Mouse (Mus musculus): Measurements from ENCODE around the gene Tcea2. TPM values are rescaled to one million over a fixed set of nuclear protein-coding genes. Genes with fewer than 3 reads are reported as not detected.

Gene Tcea2
- polyA plus RNA-seq, 1 experiment from 2014 or later = 15.1 TPM

DNA sequence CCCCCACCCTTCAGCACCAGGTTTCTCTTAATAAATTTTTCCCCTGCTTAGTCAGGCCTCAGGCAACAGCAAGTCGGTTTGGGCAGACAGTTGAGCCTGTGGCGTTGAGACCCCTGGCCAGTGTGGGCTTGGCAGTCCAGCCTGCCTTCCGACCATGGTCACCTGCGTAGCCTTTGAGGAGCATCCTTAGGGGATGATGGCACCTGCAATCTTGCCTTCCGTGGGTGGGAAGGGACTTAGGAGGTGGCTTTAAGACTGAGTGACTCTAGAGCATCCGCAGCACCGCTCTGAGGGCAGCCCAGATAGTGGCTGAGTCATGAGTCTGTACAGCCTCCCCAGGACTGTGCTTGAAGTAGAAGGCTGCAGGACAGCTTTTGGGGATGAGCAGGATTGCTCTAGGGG, 607 bp downstream of the Tcea2 start:
- 18% methylated on average over 7 of the region's 7 CpGs for WGBS
- H3K36me3 ChIP-seq (ENCODE audit: control insufficient read depth, insufficient read depth, low read length) = no peaks in the 10 kb centered on the region
- H3K4me2 ChIP-seq (ENCODE audit: low read depth, low read length) = peak overlapping the region; percentile 90
- H3K9ac ChIP-seq (ENCODE audit: low read depth, low read length) = peak overlapping the region; percentile 86
- peak; percentile 37 for ATAC-seq
- peaks cover 8% of the 10 kb centered on the region; the same call in 1 of the 2 replicates for H3K27me3 ChIP-seq (replicated peaks; ENCODE audit: control insufficient read depth, insufficient read depth, low read length)
- peaks cover 9% of the 10 kb centered on the region; the same call in 1 of the 2 replicates for H3K4me1 ChIP-seq (ENCODE audit: control insufficient read depth, insufficient read depth, low read length)
- no peak overlapping the region; the same call in 1 of the 2 replicates for H3K27ac ChIP-seq (ENCODE audit: low read length)
- peak overlapping the region; percentile 77 for H3K4me3 ChIP-seq (ENCODE audit: low read length)
- H3K9me3 ChIP-seq (ENCODE audit: control insufficient read depth, low read length) = no peaks in the 10 kb centered on the region

- Histone ChIP-seq H3K4me2 (ENCODE audit: low read depth, low read length) (no peak overlapping the region), H3K4me1 (ENCODE audit: control insufficient read depth, insufficient read depth, low read length) (peaks cover 7% of the 10 kb centered on the region; the same call in 1 of the 2 replicates), H3K36me3 (ENCODE audit: control insufficient read depth, insufficient read depth, low read length) (no peaks in the 10 kb centered on the region; the same call in 1 of the 2 replicates), H3K27me3 (replicated peaks; ENCODE audit: control insufficient read depth, insufficient read depth, low read length) (peaks cover 3% of the 10 kb centered on the region; the same call in 1 of the 2 replicates), H3K9me3 (ENCODE audit: control insufficient read depth, low read length) (no peaks in the 10 kb centered on the region), H3K9ac (ENCODE audit: low read depth, low read length) (no peak overlapping the region), H3K4me3 (ENCODE audit: low read length) (no peak overlapping the region), H3K27ac (ENCODE audit: low read length) (no peak overlapping the region)
- ATAC-seq = no peak
- 75% methylated on average over 1 of the region's 1 CpGs for WGBS
Measured at GRCm38 (mm10) chr2:181681978-181682377, 1.9 kb downstream of the Tcea2 start.

DNA sequence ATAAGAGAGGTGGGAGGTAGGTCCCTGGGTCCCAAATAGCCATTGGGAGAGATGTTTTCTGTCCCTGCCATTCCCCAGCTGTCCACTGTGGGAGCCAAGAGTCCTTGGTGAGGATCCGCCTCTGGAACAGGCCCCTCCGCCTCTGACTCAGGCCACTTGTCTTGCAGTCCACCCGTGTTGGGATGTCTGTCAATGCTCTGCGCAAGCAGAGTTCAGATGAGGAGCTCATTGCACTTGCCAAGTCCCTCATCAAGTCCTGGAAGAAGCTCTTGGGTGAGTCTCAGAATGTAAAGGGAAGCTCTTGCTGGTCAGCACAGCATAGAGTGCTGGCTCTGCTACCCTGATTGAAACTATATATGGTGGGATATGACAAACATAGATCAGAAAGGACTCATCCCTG, 3.3 kb downstream of the Tcea2 start:
- ATAC-seq = no peak
- H3K27ac ChIP-seq (ENCODE audit: low read length) = no peak overlapping the region
- no peak overlapping the region for H3K4me2 ChIP-seq (ENCODE audit: low read depth, low read length)
- H3K4me1 ChIP-seq (ENCODE audit: control insufficient read depth, insufficient read depth, low read length) = peaks cover 7% of the 10 kb centered on the region; the same call in 1 of the 2 replicates
- WGBS = 69% methylated on average over 4 of the region's 4 CpGs
- no peaks in the 10 kb centered on the region for H3K9me3 ChIP-seq (ENCODE audit: control insufficient read depth, low read length)
- peaks cover 5% of the 10 kb centered on the region; the same call in 1 of the 2 replicates for H3K36me3 ChIP-seq (ENCODE audit: control insufficient read depth, insufficient read depth, low read length)
- H3K4me3 ChIP-seq (ENCODE audit: low read length) = no peak overlapping the region
- no peak overlapping the region for H3K9ac ChIP-seq (ENCODE audit: low read depth, low read length)
- no peaks in the 10 kb centered on the region for H3K27me3 ChIP-seq (replicated peaks; ENCODE audit: control insufficient read depth, insufficient read depth, low read length)

- Histone ChIP-seq H3K27me3 (replicated peaks; ENCODE audit: control insufficient read depth, insufficient read depth, low read length) (no peaks in the 10 kb centered on the region), H3K36me3 (ENCODE audit: control insufficient read depth, insufficient read depth, low read length) (peaks cover 8% of the 10 kb centered on the region; the same call in 1 of the 2 replicates), H3K4me2 (ENCODE audit: low read depth, low read length) (no peak overlapping the region), H3K9ac (ENCODE audit: low read depth, low read length) (no peak overlapping the region), H3K27ac (ENCODE audit: low read length) (no peak overlapping the region), H3K9me3 (ENCODE audit: control insufficient read depth, low read length) (no peaks in the 10 kb centered on the region), H3K4me1 (ENCODE audit: control insufficient read depth, insufficient read depth, low read length) (peaks cover 7% of the 10 kb centered on the region; the same call in 1 of the 2 replicates), H3K4me3 (ENCODE audit: low read length) (no peak overlapping the region)
- ATAC-seq = no peak
- WGBS = 47% methylated on average over 1 of the region's 1 CpGs
Measured at GRCm38 (mm10) chr2:181684713-181685112, 4.6 kb downstream of the Tcea2 start.

GRCm38 (mm10) chr2:181685686-181686085, 5.6 kb downstream of the Tcea2 start:
- H3K9me3 ChIP-seq (ENCODE audit: control insufficient read depth, low read length) = no peaks in the 10 kb centered on the region
- H3K27ac ChIP-seq (ENCODE audit: low read length) = no peak overlapping the region
- peaks cover 8% of the 10 kb centered on the region; the same call in 1 of the 2 replicates for H3K36me3 ChIP-seq (ENCODE audit: control insufficient read depth, insufficient read depth, low read length)
- WGBS = 92% methylated on average over 4 of the region's 4 CpGs
- H3K4me1 ChIP-seq (ENCODE audit: control insufficient read depth, insufficient read depth, low read length) = peaks cover 5% of the 10 kb centered on the region; the same call in 1 of the 2 replicates
- H3K4me3 ChIP-seq (ENCODE audit: low read length) = no peak overlapping the region
- no peaks in the 10 kb centered on the region for H3K27me3 ChIP-seq (replicated peaks; ENCODE audit: control insufficient read depth, insufficient read depth, low read length)
- no peak overlapping the region for H3K4me2 ChIP-seq (ENCODE audit: low read depth, low read length)
- ATAC-seq = no peak
- H3K9ac ChIP-seq (ENCODE audit: low read depth, low read length) = no peak overlapping the region

DNA sequence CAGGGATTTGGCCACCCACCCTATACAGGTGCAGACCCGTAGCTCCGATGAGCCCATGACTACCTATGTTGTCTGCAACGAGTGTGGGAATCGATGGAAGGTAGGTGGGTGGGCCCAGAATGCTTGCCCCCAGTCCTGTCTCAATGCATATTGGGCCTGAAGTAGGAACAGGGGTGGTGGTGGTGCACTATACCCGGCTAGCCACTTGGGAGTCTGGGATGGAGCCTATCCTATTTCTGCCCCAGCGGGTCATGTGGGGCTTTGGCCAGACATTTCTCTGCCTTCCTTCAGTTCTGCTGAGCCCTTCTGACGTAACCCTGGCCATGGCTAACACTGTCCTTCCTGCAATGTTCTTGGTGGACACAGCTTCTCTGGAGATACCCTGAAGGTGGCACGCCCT, 7.5 kb downstream of the Tcea2 start:
- Histone ChIP-seq H3K27me3 (replicated peaks; ENCODE audit: control insufficient read depth, insufficient read depth, low read length) (no peaks in the 10 kb centered on the region), H3K9ac (ENCODE audit: low read depth, low read length) (no peak overlapping the region), H3K4me3 (ENCODE audit: low read length) (no peak overlapping the region), H3K36me3 (ENCODE audit: control insufficient read depth, insufficient read depth, low read length) (peaks cover 8% of the 10 kb centered on the region; the same call in 1 of the 2 replicates), H3K9me3 (ENCODE audit: control insufficient read depth, low read length) (no peaks in the 10 kb centered on the region), H3K4me2 (ENCODE audit: low read depth, low read length) (no peak overlapping the region), H3K4me1 (ENCODE audit: control insufficient read depth, insufficient read depth, low read length) (peaks cover 2% of the 10 kb centered on the region; the same call in 1 of the 2 replicates), H3K27ac (ENCODE audit: low read length) (no peak overlapping the region)
- 95% methylated on average over 8 of the region's 8 CpGs for WGBS
- ATAC-seq = no peak

GRCm38 (mm10) chr2:181689466-181690160, 9.5 kb downstream of the Tcea2 start:
- Histone ChIP-seq H3K27ac (ENCODE audit: low read length) (no peak overlapping the region), H3K9ac (ENCODE audit: low read depth, low read length) (no peak overlapping the region), H3K4me2 (ENCODE audit: low read depth, low read length) (no peak overlapping the region), H3K27me3 (replicated peaks; ENCODE audit: control insufficient read depth, insufficient read depth, low read length) (no peaks in the 10 kb centered on the region), H3K36me3 (ENCODE audit: control insufficient read depth, insufficient read depth, low read length) (peaks cover 8% of the 10 kb centered on the region; the same call in 1 of the 2 replicates), H3K9me3 (ENCODE audit: control insufficient read depth, low read length) (no peaks in the 10 kb centered on the region), H3K4me1 (ENCODE audit: control insufficient read depth, insufficient read depth, low read length) (peaks cover 13% of the 10 kb centered on the region), H3K4me3 (ENCODE audit: low read length) (no peak overlapping the region)
- no peak for ATAC-seq
- 88% methylated on average over 10 of the region's 10 CpGs for WGBS

- WGBS = 82% methylated on average over 6 of the region's 6 CpGs
- H3K4me1 ChIP-seq (ENCODE audit: control insufficient read depth, insufficient read depth, low read length) = peaks cover 13% of the 10 kb centered on the region
- no peak overlapping the region for H3K4me2 ChIP-seq (ENCODE audit: low read depth, low read length)
- H3K27me3 ChIP-seq (replicated peaks; ENCODE audit: control insufficient read depth, insufficient read depth, low read length) = no peaks in the 10 kb centered on the region
- no peak overlapping the region for H3K4me3 ChIP-seq (ENCODE audit: low read length)
- no peak overlapping the region for H3K9ac ChIP-seq (ENCODE audit: low read depth, low read length)
- no peak for ATAC-seq
- H3K36me3 ChIP-seq (ENCODE audit: control insufficient read depth, insufficient read depth, low read length) = peaks cover 8% of the 10 kb centered on the region; the same call in 1 of the 2 replicates
- no peaks in the 10 kb centered on the region for H3K9me3 ChIP-seq (ENCODE audit: control insufficient read depth, low read length)
- H3K27ac ChIP-seq (ENCODE audit: low read length) = no peak overlapping the region
Measured at GRCm38 (mm10) chr2:181691083-181691482, 11.0 kb downstream of the Tcea2 start.

DNA sequence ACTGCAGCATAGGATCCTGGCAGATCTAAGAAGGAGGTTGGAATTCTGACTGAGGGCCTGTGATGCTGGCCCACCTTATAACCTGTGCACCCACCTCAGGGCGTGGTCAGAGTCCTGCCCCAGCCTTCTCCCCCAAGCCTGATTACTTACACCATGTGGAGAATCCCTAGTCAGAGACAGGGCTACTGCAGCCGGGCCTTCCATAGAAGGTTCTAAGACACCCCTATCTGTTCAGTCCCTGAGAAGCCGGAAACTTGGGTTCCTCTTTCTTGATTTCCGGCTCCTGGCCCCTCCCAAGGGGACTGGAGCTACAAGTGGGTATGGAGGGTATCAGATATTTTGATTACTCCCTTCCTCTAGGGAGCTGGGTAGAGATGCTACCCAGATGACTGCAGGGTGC, 11.5 kb downstream of the Tcea2 start:
- no peak overlapping the region for H3K27ac ChIP-seq (ENCODE audit: low read length)
- peaks cover 13% of the 10 kb centered on the region for H3K4me1 ChIP-seq (ENCODE audit: control insufficient read depth, insufficient read depth, low read length)
- no peak overlapping the region for H3K9ac ChIP-seq (ENCODE audit: low read depth, low read length)
- no peaks in the 10 kb centered on the region for H3K27me3 ChIP-seq (replicated peaks; ENCODE audit: control insufficient read depth, insufficient read depth, low read length)
- H3K9me3 ChIP-seq (ENCODE audit: control insufficient read depth, low read length) = no peaks in the 10 kb centered on the region
- H3K36me3 ChIP-seq (ENCODE audit: control insufficient read depth, insufficient read depth, low read length) = peaks cover 8% of the 10 kb centered on the region; the same call in 1 of the 2 replicates
- no peak overlapping the region for H3K4me2 ChIP-seq (ENCODE audit: low read depth, low read length)
- no peak overlapping the region for H3K4me3 ChIP-seq (ENCODE audit: low read length)
- ATAC-seq = no peak
- WGBS = 89% methylated on average over 4 of the region's 4 CpGs
